Mouse (Mus musculus): ENCODE data around the gene Tmem132d. TPM values are rescaled to one million over a fixed set of nuclear protein-coding genes. Genes with fewer than 3 reads are reported as not detected.

Tmem132d gene
- total RNA-seq, 1 experiment: 2.5 TPM

DNA sequence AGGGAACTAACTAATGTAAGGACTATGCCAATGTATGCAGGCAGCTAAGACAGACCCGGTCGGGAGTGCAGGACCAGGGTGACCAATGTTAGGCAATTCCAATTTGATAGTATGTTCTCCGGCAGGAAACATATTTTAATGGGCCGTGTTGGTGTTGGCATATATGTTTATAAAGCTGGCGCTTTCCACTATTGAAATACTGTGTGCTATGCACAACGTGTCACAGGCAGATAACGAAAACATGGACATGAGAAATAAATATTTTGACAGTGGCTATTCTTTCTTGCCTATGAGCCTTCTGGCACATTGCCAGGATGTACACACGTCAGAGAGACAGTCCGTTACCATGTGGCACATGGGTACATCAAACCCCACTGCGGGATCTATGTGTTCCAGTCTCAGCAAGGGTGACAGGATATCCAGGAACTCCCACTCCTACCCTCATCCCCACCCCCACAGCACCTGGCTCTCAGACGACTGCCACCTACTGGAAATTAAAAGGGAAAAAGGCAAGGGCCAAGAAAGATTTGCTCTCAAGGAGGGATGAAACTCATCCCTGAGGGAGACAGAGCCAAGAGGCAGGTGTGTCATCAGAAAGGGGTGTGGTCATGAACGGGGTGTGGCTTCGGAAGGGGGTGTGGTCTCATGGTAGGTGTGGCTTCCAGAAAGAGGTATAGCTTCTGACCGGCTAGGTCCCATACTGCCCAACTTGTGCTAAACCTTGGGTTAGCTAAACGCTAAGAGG, 285.8 kb downstream of the Tmem132d start:
- Histone ChIP-seq H3K27ac (ENCODE audit: insufficient read depth, low read depth, low read length, poor library complexity, severe bottlenecking) (no peak overlapping the region), H3K4me1 (ENCODE audit: control insufficient read depth in 2 of 2, insufficient read depth in 2 of 2, low read length in 2 of 2, poor library complexity in 1 of 2) (no peaks in the 10 kb centered on the region), H3K9me3 (ENCODE audit: control insufficient read depth, insufficient read depth, low read depth, low read length) (no peaks in the 10 kb centered on the region), H3K9ac (ENCODE audit: insufficient read depth, low read depth, low read length, poor library complexity, severe bottlenecking) (no peak overlapping the region), H3K36me3 (ENCODE audit: control insufficient read depth, insufficient read depth, low read length, poor library complexity, severe bottlenecking) (no peaks in the 10 kb centered on the region), H3K4me3 (ENCODE audit: insufficient read depth in 1 of 2, low read depth in 1 of 2, low read length in 2 of 2, poor library complexity in 1 of 2, severe bottlenecking in 1 of 2) (no peak overlapping the region)
- in situ Hi-C loops (cut with MboI; ENCODE audit: low sequenced_read_pairs in 2 of 2, unreplicated experiment in 2 of 2): no loop called here
- no peak for TF ChIP-seq MAFK (IDR thresholded peaks at IDR 0.05; ENCODE audit: insufficient read depth, low read depth, low read length)
- TF ChIP-seq HCFC1 (IDR thresholded peaks at IDR 0.05; ENCODE audit: borderline replicate concordance, insufficient read depth, low read length): no peak
- no peak for TF ChIP-seq CHD2 (IDR thresholded peaks at IDR 0.05; ENCODE audit: low read depth, low read length)
- no peak for TF ChIP-seq ZC3H11A (IDR thresholded peaks at IDR 0.05; ENCODE audit: borderline replicate concordance, low read depth, low read length)
- TF ChIP-seq ZNF384 (IDR thresholded peaks at IDR 0.05; ENCODE audit: low read depth, low read length): no peak
- DNase-seq (ENCODE audit: low read depth, low spot score): no peak

DNA sequence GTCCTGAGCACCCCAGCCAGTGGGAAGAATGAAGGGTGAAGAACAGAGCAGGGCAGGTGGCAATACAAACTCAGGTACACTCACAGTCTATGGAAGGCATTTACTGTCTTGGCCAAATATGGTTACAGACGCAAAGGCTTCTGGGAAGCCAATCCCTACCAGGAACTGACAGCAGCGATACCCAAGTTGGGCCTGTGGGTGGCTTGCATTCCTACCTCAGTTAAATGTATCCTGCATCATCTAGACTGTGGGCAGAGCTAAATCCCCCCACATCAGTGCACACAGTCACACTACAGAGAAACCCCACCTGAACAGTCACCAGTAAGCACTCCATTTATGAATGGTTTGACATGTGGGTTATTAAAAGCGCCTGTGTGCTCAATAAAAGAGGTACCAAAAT, 288.1 kb downstream of the Tmem132d start:
- Histone ChIP-seq H3K9me3 (ENCODE audit: control insufficient read depth, insufficient read depth, low read depth, low read length) (no peaks in the 10 kb centered on the region), H3K4me3 (ENCODE audit: insufficient read depth in 1 of 2, low read depth in 1 of 2, low read length in 2 of 2, poor library complexity in 1 of 2, severe bottlenecking in 1 of 2) (no peak overlapping the region), H3K27ac (ENCODE audit: insufficient read depth, low read depth, low read length, poor library complexity, severe bottlenecking) (no peak overlapping the region), H3K4me1 (ENCODE audit: control insufficient read depth in 2 of 2, insufficient read depth in 2 of 2, low read length in 2 of 2, poor library complexity in 1 of 2) (no peaks in the 10 kb centered on the region), H3K9ac (ENCODE audit: insufficient read depth, low read depth, low read length, poor library complexity, severe bottlenecking) (no peak overlapping the region), H3K36me3 (ENCODE audit: control insufficient read depth, insufficient read depth, low read length, poor library complexity, severe bottlenecking) (no peaks in the 10 kb centered on the region)
- no peak for TF ChIP-seq ZNF384 (IDR thresholded peaks at IDR 0.05; ENCODE audit: low read depth, low read length)
- TF ChIP-seq MAFK (IDR thresholded peaks at IDR 0.05; ENCODE audit: insufficient read depth, low read depth, low read length): no peak
- no peak for TF ChIP-seq HCFC1 (IDR thresholded peaks at IDR 0.05; ENCODE audit: borderline replicate concordance, insufficient read depth, low read length)
- TF ChIP-seq ZC3H11A (IDR thresholded peaks at IDR 0.05; ENCODE audit: borderline replicate concordance, low read depth, low read length): no peak
- no peak for DNase-seq (ENCODE audit: low read depth, low spot score)
- in situ Hi-C loops (cut with MboI; ENCODE audit: low sequenced_read_pairs in 2 of 2, unreplicated experiment in 2 of 2): no loop called here

DNA sequence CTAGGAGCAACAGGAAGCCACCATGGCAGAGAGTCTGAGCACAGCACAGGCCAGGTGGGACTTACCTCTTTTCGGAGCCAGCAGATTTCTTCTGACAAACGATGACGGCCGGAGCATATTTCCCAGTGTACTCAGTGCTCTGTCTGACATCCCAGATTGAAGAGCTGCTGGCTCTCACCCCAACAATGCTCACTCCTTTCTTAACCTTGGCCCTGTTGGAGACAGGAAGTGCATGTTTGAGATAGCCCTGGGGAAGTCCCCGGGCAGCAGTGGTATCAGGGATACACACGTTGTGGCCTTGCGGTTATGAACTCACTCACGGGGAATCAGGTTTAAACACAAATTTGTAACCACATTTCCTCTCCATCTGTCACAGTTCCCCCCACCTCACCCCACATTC, 296.1 kb downstream of the Tmem132d start:
- H3K4me3 ChIP-seq (ENCODE audit: insufficient read depth in 1 of 2, low read depth in 1 of 2, low read length in 2 of 2, poor library complexity in 1 of 2, severe bottlenecking in 1 of 2): no peak overlapping the region
- no peaks in the 10 kb centered on the region for H3K9me3 ChIP-seq (ENCODE audit: control insufficient read depth, insufficient read depth, low read depth, low read length)
- no peak overlapping the region for H3K27ac ChIP-seq (ENCODE audit: insufficient read depth, low read depth, low read length, poor library complexity, severe bottlenecking)
- no peak for TF ChIP-seq CHD2 (IDR thresholded peaks at IDR 0.05; ENCODE audit: low read depth, low read length)
- TF ChIP-seq MAFK (IDR thresholded peaks at IDR 0.05; ENCODE audit: insufficient read depth, low read depth, low read length): no peak
- TF ChIP-seq HCFC1 (IDR thresholded peaks at IDR 0.05; ENCODE audit: borderline replicate concordance, insufficient read depth, low read length): no peak
- TF ChIP-seq ZC3H11A (IDR thresholded peaks at IDR 0.05; ENCODE audit: borderline replicate concordance, low read depth, low read length): no peak
- TF ChIP-seq ZNF384 (IDR thresholded peaks at IDR 0.05; ENCODE audit: low read depth, low read length): no peak
- H3K4me1 ChIP-seq (ENCODE audit: control insufficient read depth in 2 of 2, insufficient read depth in 2 of 2, low read length in 2 of 2, poor library complexity in 1 of 2): no peaks in the 10 kb centered on the region
- no peak for DNase-seq (ENCODE audit: low read depth, low spot score)
- no peak overlapping the region for H3K9ac ChIP-seq (ENCODE audit: insufficient read depth, low read depth, low read length, poor library complexity, severe bottlenecking)
- no peaks in the 10 kb centered on the region for H3K36me3 ChIP-seq (ENCODE audit: control insufficient read depth, insufficient read depth, low read length, poor library complexity, severe bottlenecking)
- in situ Hi-C loops (cut with MboI; ENCODE audit: low sequenced_read_pairs in 2 of 2, unreplicated experiment in 2 of 2): no loop called here

DNA sequence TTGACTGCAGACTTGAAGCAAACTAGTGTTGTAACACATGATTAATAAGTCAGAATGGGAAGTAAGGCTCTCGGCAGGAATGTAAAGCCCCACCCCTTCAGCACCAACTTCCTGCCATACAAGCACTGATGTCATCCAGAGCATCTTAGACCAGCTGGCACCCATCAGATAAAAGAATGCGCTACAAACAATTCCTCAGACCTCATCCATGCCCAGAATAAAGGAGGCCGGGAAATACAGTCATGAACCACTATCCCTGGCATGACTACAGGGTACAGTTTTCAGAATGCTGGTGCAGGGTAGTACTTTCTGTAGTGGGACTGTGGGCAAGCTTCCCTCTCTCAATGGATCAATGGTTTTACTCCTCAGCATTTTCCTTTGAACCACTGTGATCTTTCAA, 310.2 kb downstream of the Tmem132d start:
- H3K36me3 ChIP-seq (ENCODE audit: control insufficient read depth, insufficient read depth, low read length, poor library complexity, severe bottlenecking): no peaks in the 10 kb centered on the region
- in situ Hi-C loops (cut with MboI; ENCODE audit: low sequenced_read_pairs in 2 of 2, unreplicated experiment in 2 of 2): loop anchor here in 1 of 2 experiments (25.0 kb wide), 1 partner anchor 90 kb away; no protein-coding TSS in a partner anchor
- no peaks in the 10 kb centered on the region for H3K4me1 ChIP-seq (ENCODE audit: control insufficient read depth in 2 of 2, insufficient read depth in 2 of 2, low read length in 2 of 2, poor library complexity in 1 of 2)
- H3K9ac ChIP-seq (ENCODE audit: insufficient read depth, low read depth, low read length, poor library complexity, severe bottlenecking): no peak overlapping the region
- DNase-seq (ENCODE audit: low read depth, low spot score): no peak
- H3K9me3 ChIP-seq (ENCODE audit: control insufficient read depth, insufficient read depth, low read depth, low read length): no peaks in the 10 kb centered on the region
- H3K27ac ChIP-seq (ENCODE audit: insufficient read depth, low read depth, low read length, poor library complexity, severe bottlenecking): no peak overlapping the region
- TF ChIP-seq HCFC1 (IDR thresholded peaks at IDR 0.05; ENCODE audit: borderline replicate concordance, insufficient read depth, low read length) (no peak), MAFK (IDR thresholded peaks at IDR 0.05; ENCODE audit: insufficient read depth, low read depth, low read length) (no peak), CHD2 (IDR thresholded peaks at IDR 0.05; ENCODE audit: low read depth, low read length) (no peak), ZC3H11A (IDR thresholded peaks at IDR 0.05; ENCODE audit: borderline replicate concordance, low read depth, low read length) (no peak), ZNF384 (IDR thresholded peaks at IDR 0.05; ENCODE audit: low read depth, low read length) (no peak)
- no peak overlapping the region for H3K4me3 ChIP-seq (ENCODE audit: insufficient read depth in 1 of 2, low read depth in 1 of 2, low read length in 2 of 2, poor library complexity in 1 of 2, severe bottlenecking in 1 of 2)
